Mouse (Mus musculus) kidney, adult 2 months (tissue): Measurements from ENCODE around the gene Des.

ENCODE experiments used
- CTCF ChIP-seq: fragments of 200-500 bp; conservative IDR thresholded peaks from 2 replicates; pipeline ENCODE4 v1.5.1; 2011; ENCODE audit warnings: low read depth, mild to moderate bottlenecking, control low read depth, low read length, moderate library complexity, mixed read lengths; ENCODE audit not compliant: insufficient read depth, insufficient read length
- POLR2A ChIP-seq: fragments of 200-500 bp; IDR thresholded peaks from one replicate; pipeline ENCODE4 v1.6.1; 2011; ENCODE audit warnings: low read depth, low read length, control low read depth

GRCm38 (mm10) chr1:75363868-75364267 lies 3.7 kb downstream of the Des start:
- no peak for TF ChIP-seq CTCF
- no peak for TF ChIP-seq POLR2A
